ENCODE assay signal across 8 mouse cellular contexts in the genomic region with DNA sequence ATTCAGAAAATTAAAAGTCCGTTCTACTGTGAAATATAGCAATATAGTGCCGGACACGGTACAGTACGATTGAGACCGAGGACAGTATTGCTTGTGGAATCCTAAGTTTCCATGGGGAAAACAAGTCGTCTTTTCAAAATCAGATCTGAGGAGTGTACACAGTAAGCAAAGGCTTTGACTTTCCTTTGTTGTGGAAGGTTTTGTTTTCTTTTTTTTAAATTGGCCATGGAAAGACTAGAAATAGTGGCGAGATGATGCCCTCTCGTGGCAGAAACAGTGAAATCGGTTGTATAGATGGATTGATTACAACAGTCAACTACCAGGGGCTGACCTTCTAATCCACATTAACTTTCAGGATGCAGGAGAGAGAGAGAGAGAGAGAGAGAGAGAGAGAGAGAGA. TPM values are rescaled to one million over a fixed set of nuclear protein-coding genes. Genes with fewer than 3 reads are reported as not detected.
DNase-seq lines count a peak whose midpoint lies in the region; ATAC-seq and TF ChIP-seq lines count a peak whose summit lies in the region.
"Had no signal": no experiment of that assay in that cellular context is flagged by ENCODE, and none has a peak within 500 bp of the region (broad histone marks: within the 10 kb centered on the region; RNA-seq: fewer than 3 reads in every experiment).

No protein-coding gene starts in this region.

- H3K4me2 ChIP-seq in midbrain, embryonic 14.5 days (ENCODE audit: low read length): no peak overlapping the region
- H3K4me2 ChIP-seq in midbrain, embryonic 13.5 days (replicated peaks): no peak overlapping the region
- no peak overlapping the region for H3K4me2 ChIP-seq in hindbrain, embryonic 14.5 days (replicated peaks)
- no peak overlapping the region for H3K4me2 ChIP-seq in limb, embryonic 14.5 days (replicated peaks; ENCODE audit: low read depth, low read length, severe bottlenecking)
- H3K4me2 ChIP-seq: limb, embryonic 12.5 days had no signal

- H3K36me3 ChIP-seq in midbrain, embryonic 14.5 days (ENCODE audit: control insufficient read depth, insufficient read depth, low read length): no peaks in the 10 kb centered on the region
- H3K36me3 ChIP-seq in midbrain, embryonic 13.5 days: no peaks in the 10 kb centered on the region
- H3K36me3 ChIP-seq in hindbrain, embryonic 14.5 days (replicated peaks; ENCODE audit: control insufficient read depth, insufficient read depth): no peaks in the 10 kb centered on the region
- H3K36me3 ChIP-seq in limb, embryonic 14.5 days (ENCODE audit: control insufficient read depth, insufficient read depth, low read length): no peaks in the 10 kb centered on the region
- H3K36me3 ChIP-seq: limb, embryonic 12.5 days had no signal

- no peak for TF ChIP-seq POLR2A in limb, embryonic 14.5 days (IDR thresholded peaks at IDR 0.05; ENCODE audit: borderline replicate concordance, extremely low read depth, insufficient read depth, insufficient read length)

- no peaks in the 10 kb centered on the region for H3K4me1 ChIP-seq in midbrain, embryonic 14.5 days (ENCODE audit: control insufficient read depth, insufficient read depth, low read length)
- no peaks in the 10 kb centered on the region for H3K4me1 ChIP-seq in midbrain, embryonic 13.5 days (replicated peaks)
- no peaks in the 10 kb centered on the region for H3K4me1 ChIP-seq in hindbrain, embryonic 14.5 days (replicated peaks; ENCODE audit: control insufficient read depth, insufficient read depth, low read length)
- no peaks in the 10 kb centered on the region for H3K4me1 ChIP-seq in limb, embryonic 14.5 days (ENCODE audit: control insufficient read depth, insufficient read depth, low read length)
- H3K4me1 ChIP-seq: limb, embryonic 12.5 days had no signal

- no peak overlapping the region for H3K4me3 ChIP-seq in midbrain, embryonic 14.5 days (replicated peaks; ENCODE audit: low read depth, low read length)
- H3K4me3 ChIP-seq in midbrain, embryonic 13.5 days (replicated peaks): no peak overlapping the region
- no peak overlapping the region for H3K4me3 ChIP-seq in hindbrain, embryonic 14.5 days (replicated peaks; ENCODE audit: low read length)
- no peak overlapping the region for H3K4me3 ChIP-seq in limb, embryonic 14.5 days (replicated peaks; ENCODE audit: low read length)
- H3K4me3 ChIP-seq: limb, embryonic 12.5 days had no signal

- peak; percentile 84 for DNase-seq in midbrain, embryonic 14.5 days
- DNase-seq in adrenal gland, postnatal 14 days: peak; percentile 36
- DNase-seq in embryo, embryonic 10 days (ENCODE audit: low spot score): peak; percentile 65
- peak; percentile 82 for DNase-seq in hindbrain, embryonic 14.5 days (ENCODE audit: low spot score)
- DNase-seq in limb, embryonic 14.5 days (ENCODE audit: low spot score): peak; percentile 75
- no peak for DNase-seq in Muller cell, postnatal 12 days (ENCODE audit: inconsistent ontology term)

- no peaks in the 10 kb centered on the region for H3K27me3 ChIP-seq in midbrain, embryonic 14.5 days (ENCODE audit: control insufficient read depth, insufficient read depth, low read length)
- no peaks in the 10 kb centered on the region for H3K27me3 ChIP-seq in midbrain, embryonic 13.5 days
- no peaks in the 10 kb centered on the region for H3K27me3 ChIP-seq in hindbrain, embryonic 14.5 days (ENCODE audit: control insufficient read depth, insufficient read depth, low read length)
- H3K27me3 ChIP-seq in limb, embryonic 14.5 days (ENCODE audit: control insufficient read depth, insufficient read depth, low read length): no peaks in the 10 kb centered on the region
- H3K27me3 ChIP-seq: limb, embryonic 12.5 days had no signal

- no peak overlapping the region for H3K9ac ChIP-seq in midbrain, embryonic 14.5 days (replicated peaks; ENCODE audit: low read length)
- H3K9ac ChIP-seq in midbrain, embryonic 13.5 days (replicated peaks): no peak overlapping the region
- H3K9ac ChIP-seq in hindbrain, embryonic 14.5 days: no peak overlapping the region
- no peak overlapping the region for H3K9ac ChIP-seq in limb, embryonic 14.5 days (ENCODE audit: low read depth, low read length, severe bottlenecking)
- H3K9ac ChIP-seq: limb, embryonic 12.5 days had no signal

- no peaks in the 10 kb centered on the region for H3K9me3 ChIP-seq in midbrain, embryonic 14.5 days (ENCODE audit: control insufficient read depth, low read length)
- no peaks in the 10 kb centered on the region for H3K9me3 ChIP-seq in midbrain, embryonic 13.5 days
- no peaks in the 10 kb centered on the region for H3K9me3 ChIP-seq in hindbrain, embryonic 14.5 days (ENCODE audit: control insufficient read depth, low read length)
- no peaks in the 10 kb centered on the region for H3K9me3 ChIP-seq in limb, embryonic 14.5 days (ENCODE audit: control insufficient read depth, low read length)
- H3K9me3 ChIP-seq: limb, embryonic 12.5 days had no signal

- WGBS in midbrain, embryonic 14.5 days: 60% methylated on average over 9 of the region's 9 CpGs
- 60% methylated on average over 9 of the region's 9 CpGs for WGBS in midbrain, embryonic 13.5 days
- 59% methylated on average over 9 of the region's 9 CpGs for WGBS in hindbrain, embryonic 14.5 days
- WGBS in limb, embryonic 14.5 days: 68% methylated on average over 9 of the region's 9 CpGs

- peak; percentile 66; the same call in 1 of the 2 replicates for ATAC-seq in midbrain, embryonic 14.5 days (ENCODE audit: low FRiP score, low TSS enrichment)
- no peak for ATAC-seq in midbrain, embryonic 13.5 days
- peak; percentile 51; the same call in 1 of the 2 replicates for ATAC-seq in hindbrain, embryonic 14.5 days (ENCODE audit: low FRiP score)
- no peak for ATAC-seq in limb, embryonic 14.5 days (ENCODE audit: low FRiP score, low read depth)

- no peak overlapping the region for H3K27ac ChIP-seq in midbrain, embryonic 14.5 days (replicated peaks; ENCODE audit: low read depth, low read length)
- no peak overlapping the region for H3K27ac ChIP-seq in midbrain, embryonic 13.5 days
- H3K27ac ChIP-seq in hindbrain, embryonic 14.5 days: no peak overlapping the region
- H3K27ac ChIP-seq in limb, embryonic 14.5 days (replicated peaks; ENCODE audit: low read depth, low read length): no peak overlapping the region
- H3K27ac ChIP-seq: limb, embryonic 12.5 days had no signal

RNA-seq across cellular contexts. Expression of a gene that starts 40.0 kb away (rescaled TPM):
- polyA plus RNA-seq in midbrain, embryonic 14.5 days (2014; fragmentation: Nextera tagmentation; extraction: Ambion mirVana): 80.2 and 82.7 TPM in 2 replicates
- 66.5 and 67.7 TPM in 2 replicates for polyA plus RNA-seq in midbrain, embryonic 13.5 days (2015; fragmentation: Nextera tagmentation; extraction: Ambion mirVana)
- 22.5 and 23.9 TPM in 2 replicates for total RNA-seq in adrenal gland, postnatal 14 days (2021)
- polyA plus RNA-seq in hindbrain, embryonic 14.5 days (2014; fragmentation: Nextera tagmentation; extraction: Ambion mirVana): 88.6 and 102 TPM in 2 replicates
- polyA plus RNA-seq in limb, embryonic 14.5 days (2012; rRNA removed): 15.8 and 15.9 TPM in 2 replicates
- polyA plus RNA-seq in limb, embryonic 14.5 days (2014; fragmentation: Nextera tagmentation; extraction: Ambion mirVana): 11.5 and 13.5 TPM in 2 replicates

Comparison
In these comparisons a context has a peak if more than half of its experiments do, and no peak if none do; other contexts are left out.
1. ATAC-seq: peak in midbrain, embryonic 14.5 days (single experiment) and hindbrain, embryonic 14.5 days (single experiment); none in midbrain, embryonic 13.5 days (single experiment) and limb, embryonic 14.5 days (single experiment).